In genomic region chr17:3274449-3275285, GRCm38 (mm10) we compare ENCODE assay signal across 9 mouse cellular contexts. TPM values are rescaled to one million over a fixed set of nuclear protein-coding genes. Genes with fewer than 3 reads are reported as not detected.
DNase-seq lines count a peak whose midpoint lies in the region; ATAC-seq lines count a peak whose summit lies in the region.
"Had no signal": no experiment of that assay in that cellular context is flagged by ENCODE, and none has a peak within 500 bp of the region (broad histone marks: within the 10 kb centered on the region; RNA-seq: fewer than 3 reads in every experiment).

No protein-coding gene starts in this region.

- H3K4me2 ChIP-seq in kidney, embryonic 15.5 days: no peak overlapping the region
- H3K4me2 ChIP-seq in embryonic facial prominence, embryonic 11.5 days (ENCODE audit: low read depth, low read length): no peak overlapping the region
- H3K4me2 ChIP-seq in intestine, embryonic 15.5 days (replicated peaks): 0 out of 2 replicates have a peak overlapping the region, but pooled peaks have one; percentile 1
- no peak overlapping the region for H3K4me2 ChIP-seq in neural tube, embryonic 13.5 days

- peaks cover 9% of the 10 kb centered on the region for H3K4me1 ChIP-seq in kidney, embryonic 15.5 days
- peaks cover 3% of the 10 kb centered on the region; the same call in 1 of the 2 replicates for H3K4me1 ChIP-seq in embryonic facial prominence, embryonic 11.5 days (ENCODE audit: control insufficient read depth, insufficient read depth, low read length)
- peaks cover 7% of the 10 kb centered on the region for H3K4me1 ChIP-seq in intestine, embryonic 15.5 days (replicated peaks)
- H3K4me1 ChIP-seq in neural tube, embryonic 13.5 days (replicated peaks): peaks cover 23% of the 10 kb centered on the region

- no peak overlapping the region for H3K9ac ChIP-seq in kidney, embryonic 15.5 days
- H3K9ac ChIP-seq in embryonic facial prominence, embryonic 11.5 days (replicated peaks; ENCODE audit: low read length): no peak overlapping the region
- H3K9ac ChIP-seq in intestine, embryonic 15.5 days: no peak overlapping the region
- peak overlapping the region; percentile 36; the same call in 1 of the 2 replicates for H3K9ac ChIP-seq in neural tube, embryonic 13.5 days
- H3K9ac ChIP-seq: liver, embryonic 14.5 days had no signal

- 0 out of 2 replicates have a peak, but pooled peaks have one; percentile 35 for ATAC-seq in kidney, embryonic 15.5 days (replicated peaks; ENCODE audit: low FRiP score)
- ATAC-seq in embryonic facial prominence, embryonic 11.5 days (replicated peaks; ENCODE audit: insufficient number of reproducible peaks, low FRiP score, low TSS enrichment, low read depth): peak; percentile 19
- ATAC-seq in intestine, embryonic 15.5 days: peak; percentile 62
- no peak for ATAC-seq in neural tube, embryonic 13.5 days (ENCODE audit: low read depth)

- no peaks in the 10 kb centered on the region for H3K36me3 ChIP-seq in kidney, embryonic 15.5 days
- H3K36me3 ChIP-seq in embryonic facial prominence, embryonic 11.5 days (replicated peaks; ENCODE audit: control insufficient read depth, insufficient read depth, low read depth, low read length): no peaks in the 10 kb centered on the region
- H3K36me3 ChIP-seq in intestine, embryonic 15.5 days: no peaks in the 10 kb centered on the region
- no peaks in the 10 kb centered on the region for H3K36me3 ChIP-seq in neural tube, embryonic 13.5 days

- 36% methylated on average over 14 of the region's 14 CpGs for WGBS in kidney, embryonic 15.5 days
- 5% methylated on average over 14 of the region's 14 CpGs for WGBS in embryonic facial prominence, embryonic 11.5 days
- 37% methylated on average over 14 of the region's 14 CpGs for WGBS in intestine, embryonic 15.5 days
- 12% methylated on average over 14 of the region's 14 CpGs for WGBS in neural tube, embryonic 13.5 days

- no peaks in the 10 kb centered on the region for H3K9me3 ChIP-seq in kidney, embryonic 15.5 days (replicated peaks)
- H3K9me3 ChIP-seq in embryonic facial prominence, embryonic 11.5 days (replicated peaks; ENCODE audit: control insufficient read depth, low read length): no peaks in the 10 kb centered on the region
- no peaks in the 10 kb centered on the region for H3K9me3 ChIP-seq in intestine, embryonic 15.5 days
- no peaks in the 10 kb centered on the region for H3K9me3 ChIP-seq in neural tube, embryonic 13.5 days

- H3K4me3 ChIP-seq in kidney, embryonic 15.5 days (replicated peaks): no peak overlapping the region
- no peak overlapping the region for H3K4me3 ChIP-seq in embryonic facial prominence, embryonic 11.5 days (ENCODE audit: low read depth, low read length)
- H3K4me3 ChIP-seq in intestine, embryonic 15.5 days (replicated peaks): no peak overlapping the region
- no peak overlapping the region for H3K4me3 ChIP-seq in neural tube, embryonic 13.5 days

- 0 out of 2 replicates have a peak overlapping the region, but pooled peaks have one; percentile 41 for H3K27ac ChIP-seq in kidney, embryonic 15.5 days
- H3K27ac ChIP-seq in embryonic facial prominence, embryonic 11.5 days (replicated peaks; ENCODE audit: low read depth, low read length): 0 out of 2 replicates have a peak overlapping the region, but pooled peaks have one; percentile 29
- peak overlapping the region; percentile 58; the same call in 1 of the 2 replicates for H3K27ac ChIP-seq in intestine, embryonic 15.5 days
- peak overlapping the region; percentile 68 for H3K27ac ChIP-seq in neural tube, embryonic 13.5 days (replicated peaks)
- H3K27ac ChIP-seq: liver, embryonic 14.5 days had no signal

- H3K27me3 ChIP-seq in kidney, embryonic 15.5 days: no peaks in the 10 kb centered on the region
- H3K27me3 ChIP-seq in embryonic facial prominence, embryonic 11.5 days (ENCODE audit: control insufficient read depth, insufficient read depth, low read length): no peaks in the 10 kb centered on the region
- H3K27me3 ChIP-seq in intestine, embryonic 15.5 days (replicated peaks): no peaks in the 10 kb centered on the region
- no peaks in the 10 kb centered on the region for H3K27me3 ChIP-seq in neural tube, embryonic 13.5 days

- no peak for DNase-seq in kidney, postnatal 14 days
- peak; percentile 65 for DNase-seq in embryonic facial prominence, embryonic 11.5 days (ENCODE audit: low spot score)
- DNase-seq in gastrocnemius, postnatal 10 days: no peak
- DNase-seq in layer of hippocampus, postnatal 10 days (ENCODE audit: low spot score in 2 of 2): no peak
- DNase-seq in cerebellum, adult 11 months: no peak

RNA-seq across cellular contexts. Expression of gene Tiam2, which starts 51.7 kb away (rescaled TPM):
- 4.5 and 5.0 TPM in 2 replicates for polyA plus RNA-seq in kidney, embryonic 15.5 days (2015; fragmentation: Nextera tagmentation; extraction: Ambion mirVana)
- polyA plus RNA-seq in embryonic facial prominence, embryonic 11.5 days (2014; fragmentation: Nextera tagmentation; extraction: Ambion mirVana): 8.9 and 11.9 TPM in 2 replicates
- 3.4 and 3.8 TPM in 2 replicates for polyA plus RNA-seq in intestine, embryonic 15.5 days (2015; fragmentation: Nextera tagmentation; extraction: Ambion mirVana)
- polyA plus RNA-seq in neural tube, embryonic 13.5 days (2015; fragmentation: Nextera tagmentation; extraction: Ambion mirVana): 7.9 and 9.2 TPM in 2 replicates
- total RNA-seq in gastrocnemius, postnatal 10 days (2021): 1 to 10 TPM; 4.5 to 7.0 TPM
- 10 to 100 TPM; 24.2 to 29.0 TPM for total RNA-seq in layer of hippocampus, postnatal 10 days (2021)
